Mouse (Mus musculus) stomach, embryonic 14.5 days (tissue): ENCODE measurements at regions not wholly inside any gene's neighbourhood (a gene's known extent, or its start where the extent isn't known, plus 50 kb on each side); places are given as distances from the start of the nearest gene placed in this dataset.

Source experiments
- ATAC-seq: fragments of 200-750 bp; cut with Nextera tagmentation; 2 replicates; pipeline ENCODE4 v1.8.0; 2017; ENCODE audit warnings: low read depth, moderate TSS enrichment; ENCODE audit not compliant: insufficient number of reproducible peaks, insufficient read depth, low FRiP score
- H3K27ac ChIP-seq: fragments of 300-500 bp; sonication (generic); 2 replicates; pipeline ENCODE4 v1.5.1; 2014; ENCODE audit warnings: mild to moderate bottlenecking, low read length, moderate library complexity, mixed read lengths
- H3K27me3 ChIP-seq: fragments of 300-500 bp; sonication (generic); 2 replicates; pipeline ENCODE4 v1.6.1; 2014; ENCODE audit warnings: low read length, control low read depth, mixed read lengths; ENCODE audit not compliant: control insufficient read depth, insufficient read depth
- H3K36me3 ChIP-seq: fragments of 300-500 bp; sonication (generic); 2 replicates; pipeline ENCODE4 v1.6.1; 2014; ENCODE audit warnings: mild to moderate bottlenecking, control low read depth, low read length, moderate library complexity, mixed read lengths; ENCODE audit not compliant: control insufficient read depth, insufficient read depth
- H3K4me1 ChIP-seq: fragments of 300-500 bp; sonication (generic); 2 replicates; pipeline ENCODE4 v1.6.1; 2014; ENCODE audit warnings: low read length, control low read depth, mixed read lengths; ENCODE audit not compliant: control insufficient read depth, insufficient read depth
- H3K4me2 ChIP-seq: fragments of 300-500 bp; sonication (generic); replicated peaks from 2 replicates; pipeline ENCODE4 v1.6.1; 2014; ENCODE audit warnings: low read depth, low read length, control low read depth
- H3K4me3 ChIP-seq: fragments of 300-500 bp; sonication (generic); 2 replicates; pipeline ENCODE4 v1.5.1; 2014; ENCODE audit warnings: low read depth, low read length, control low read depth
- H3K9ac ChIP-seq: fragments of 300-500 bp; sonication (generic); replicated peaks from 2 replicates; pipeline ENCODE4 v1.6.1; 2014; ENCODE audit warnings: low read depth, mild to moderate bottlenecking, control low read depth, low read length, moderate library complexity, mixed read lengths
- H3K9me3 ChIP-seq: fragments of 300-500 bp; sonication (generic); 2 replicates; pipeline ENCODE4 v1.6.1; 2016; ENCODE audit warnings: low read depth, low read length, control low read depth; ENCODE audit not compliant: control insufficient read depth
- WGBS: fragments of 180-500 bp; shearing (Covaris S2); extraction: QIAGEN DNeasy Blood & Tissue Kit; methylation state at CpG from one replicate; pipeline ENCODE4 v1.1.7; 2014; 5-methylcytosine and 5-hydroxymethylcytosine counted together

DNA sequence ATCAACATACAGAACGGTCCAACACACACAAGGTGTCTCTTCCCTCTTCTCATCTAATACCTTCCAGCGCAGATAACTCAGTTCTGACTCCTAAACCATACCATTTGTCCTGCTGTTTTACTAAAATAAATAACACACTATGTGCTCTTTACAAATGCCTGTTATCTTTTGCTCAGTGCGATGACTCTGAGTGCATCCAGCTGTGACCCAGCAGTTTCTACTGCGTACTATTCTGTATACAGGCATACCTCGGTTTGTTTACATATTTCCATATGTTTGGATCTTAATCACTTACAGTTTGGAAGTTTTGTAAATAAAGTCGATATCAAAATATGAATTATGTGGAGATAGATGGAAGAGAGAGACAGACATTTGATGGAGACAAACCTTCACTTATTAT, 583.0 kb upstream of the Pitx2 start:
- no peak overlapping the region for H3K27ac ChIP-seq
- H3K4me2 ChIP-seq = no peak overlapping the region
- no peaks in the 10 kb centered on the region for H3K36me3 ChIP-seq
- H3K9me3 ChIP-seq = no peaks in the 10 kb centered on the region
- no peak overlapping the region for H3K4me3 ChIP-seq
- H3K9ac ChIP-seq = no peak overlapping the region
- 57% methylated on average over 6 of the region's 6 CpGs for WGBS
- 0 out of 2 replicates have a peak, but pooled peaks cover 7% of the 10 kb centered on the region for H3K4me1 ChIP-seq
- H3K27me3 ChIP-seq = no peaks in the 10 kb centered on the region
- no peak for ATAC-seq

GRCm38 (mm10) chr3:128613657-128614056, 586.0 kb upstream of the Pitx2 start:
- Histone ChIP-seq H3K27ac (no peak overlapping the region), H3K9ac (no peak overlapping the region), H3K36me3 (no peaks in the 10 kb centered on the region), H3K9me3 (no peaks in the 10 kb centered on the region), H3K27me3 (no peaks in the 10 kb centered on the region), H3K4me3 (no peak overlapping the region), H3K4me1 (0 out of 2 replicates have a peak, but pooled peaks cover 7% of the 10 kb centered on the region), H3K4me2 (no peak overlapping the region)
- ATAC-seq = no peak
- WGBS = 61% methylated on average over 9 of the region's 9 CpGs

DNA sequence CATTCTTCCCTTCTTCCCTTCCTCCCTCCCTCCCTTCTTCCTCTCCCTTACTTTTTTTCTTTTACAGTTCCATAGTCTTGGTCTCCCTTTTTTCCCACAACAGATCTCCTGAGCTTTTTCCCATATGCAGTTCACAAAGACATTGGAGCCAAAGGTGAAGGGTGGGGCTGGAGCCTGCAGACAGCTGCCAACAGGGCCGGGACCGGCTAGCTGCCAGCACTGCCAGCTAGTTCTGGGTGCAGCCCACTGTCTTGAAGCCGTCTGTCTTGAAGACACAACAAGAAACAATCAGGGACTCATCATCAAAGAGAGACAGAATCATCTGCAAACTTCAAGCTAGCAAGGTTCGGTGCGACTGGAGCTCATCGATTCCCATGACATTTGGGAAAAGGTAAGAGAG, 588.9 kb upstream of the Pitx2 start:
- H3K27me3 ChIP-seq = no peaks in the 10 kb centered on the region
- ATAC-seq = no peak
- H3K9me3 ChIP-seq = no peaks in the 10 kb centered on the region
- H3K9ac ChIP-seq = no peak overlapping the region
- H3K4me2 ChIP-seq = no peak overlapping the region
- H3K27ac ChIP-seq = no peak overlapping the region
- WGBS = 80% methylated on average over 6 of the region's 6 CpGs
- no peaks in the 10 kb centered on the region for H3K36me3 ChIP-seq
- no peak overlapping the region for H3K4me3 ChIP-seq
- H3K4me1 ChIP-seq = 0 out of 2 replicates have a peak, but pooled peaks cover 7% of the 10 kb centered on the region

DNA sequence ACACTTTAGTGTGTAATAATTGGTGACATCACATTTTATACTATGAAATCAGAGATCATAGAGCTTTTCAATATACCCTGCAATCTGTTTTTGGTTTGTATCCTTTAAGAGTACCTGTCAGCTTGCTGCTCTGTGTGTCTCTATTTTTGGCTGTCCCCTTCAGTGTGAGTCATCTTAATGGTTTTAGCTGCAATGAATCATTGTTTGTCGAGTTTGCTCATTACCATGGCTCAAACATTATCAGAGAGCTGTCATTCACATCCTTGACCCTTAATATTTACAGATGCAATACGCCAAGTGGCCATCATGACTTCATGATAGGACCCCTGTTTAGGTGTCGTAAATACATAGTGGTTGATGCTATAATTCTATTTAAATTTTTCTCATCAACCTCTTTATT, 591.0 kb upstream of the Pitx2 start:
- H3K27ac ChIP-seq = no peak overlapping the region
- H3K9me3 ChIP-seq = no peaks in the 10 kb centered on the region
- no peaks in the 10 kb centered on the region for H3K36me3 ChIP-seq
- no peaks in the 10 kb centered on the region for H3K27me3 ChIP-seq
- H3K4me3 ChIP-seq = no peak overlapping the region
- H3K4me2 ChIP-seq = no peak overlapping the region
- no peak overlapping the region for H3K9ac ChIP-seq
- WGBS = 60% methylated on average over 3 of the region's 3 CpGs
- no peak for ATAC-seq
- 0 out of 2 replicates have a peak, but pooled peaks cover 7% of the 10 kb centered on the region for H3K4me1 ChIP-seq

DNA sequence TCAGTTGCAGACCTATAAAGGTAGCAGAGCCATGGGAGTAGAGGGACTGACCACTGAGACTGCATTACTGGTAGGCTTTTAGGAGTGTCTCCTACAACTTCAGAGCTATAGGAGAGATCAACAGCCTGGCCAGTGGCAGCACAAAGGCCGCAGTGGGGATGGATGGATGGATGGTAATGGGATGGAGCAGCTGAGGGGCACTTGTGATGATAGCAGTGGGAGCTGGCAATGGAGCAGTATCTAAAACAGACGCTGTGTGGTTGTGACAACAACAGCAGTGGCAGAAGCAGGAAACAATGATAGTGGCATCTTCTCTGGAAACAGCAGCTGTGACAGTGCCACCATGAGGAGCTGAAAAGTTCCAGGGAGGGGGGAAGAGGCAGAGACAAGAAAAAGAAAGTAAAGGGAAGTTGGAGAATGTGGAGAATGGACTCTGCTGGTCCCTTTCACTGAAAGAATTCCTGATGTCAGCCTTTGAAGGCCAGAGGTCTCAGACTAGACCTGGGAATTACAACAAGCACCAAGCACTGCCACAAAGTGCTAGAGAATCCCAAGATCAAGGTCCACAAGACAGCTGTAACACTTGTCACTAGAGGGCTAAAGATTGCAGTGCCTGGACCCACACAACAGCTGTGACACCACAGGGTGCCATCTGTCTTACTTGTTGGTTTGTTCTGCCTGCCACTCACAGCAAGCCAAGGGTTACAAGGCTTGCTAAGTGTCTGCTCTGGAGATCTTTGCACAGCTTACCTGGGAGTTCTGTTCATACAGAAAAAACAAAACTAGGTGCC, 624.1 kb upstream of the Pitx2 start:
- no peak overlapping the region for H3K27ac ChIP-seq
- H3K9ac ChIP-seq = no peak overlapping the region
- WGBS = 53% methylated on average over 2 of the region's 2 CpGs
- no peaks in the 10 kb centered on the region for H3K4me1 ChIP-seq
- H3K9me3 ChIP-seq = no peaks in the 10 kb centered on the region
- H3K4me2 ChIP-seq = no peak overlapping the region
- H3K27me3 ChIP-seq = no peaks in the 10 kb centered on the region
- no peak overlapping the region for H3K4me3 ChIP-seq
- no peak for ATAC-seq
- H3K36me3 ChIP-seq = no peaks in the 10 kb centered on the region

GRCm38 (mm10) chr3:128570551-128570950, 629.1 kb upstream of the Pitx2 start:
- Histone ChIP-seq H3K27ac (no peak overlapping the region), H3K36me3 (no peaks in the 10 kb centered on the region), H3K9me3 (no peaks in the 10 kb centered on the region), H3K27me3 (no peaks in the 10 kb centered on the region), H3K9ac (no peak overlapping the region), H3K4me1 (no peaks in the 10 kb centered on the region), H3K4me2 (no peak overlapping the region), H3K4me3 (no peak overlapping the region)
- WGBS = 85% methylated on average over 3 of the region's 3 CpGs
- ATAC-seq = no peak

- Histone ChIP-seq H3K9me3 (no peaks in the 10 kb centered on the region), H3K4me1 (no peaks in the 10 kb centered on the region), H3K36me3 (no peaks in the 10 kb centered on the region), H3K4me3 (no peak overlapping the region), H3K4me2 (no peak overlapping the region), H3K9ac (no peak overlapping the region), H3K27me3 (no peaks in the 10 kb centered on the region), H3K27ac (no peak overlapping the region)
- no peak for ATAC-seq
- WGBS = 49% methylated on average over 8 of the region's 8 CpGs
Measured at GRCm38 (mm10) chr3:128565386-128565785, 634.3 kb upstream of the Pitx2 start.

DNA sequence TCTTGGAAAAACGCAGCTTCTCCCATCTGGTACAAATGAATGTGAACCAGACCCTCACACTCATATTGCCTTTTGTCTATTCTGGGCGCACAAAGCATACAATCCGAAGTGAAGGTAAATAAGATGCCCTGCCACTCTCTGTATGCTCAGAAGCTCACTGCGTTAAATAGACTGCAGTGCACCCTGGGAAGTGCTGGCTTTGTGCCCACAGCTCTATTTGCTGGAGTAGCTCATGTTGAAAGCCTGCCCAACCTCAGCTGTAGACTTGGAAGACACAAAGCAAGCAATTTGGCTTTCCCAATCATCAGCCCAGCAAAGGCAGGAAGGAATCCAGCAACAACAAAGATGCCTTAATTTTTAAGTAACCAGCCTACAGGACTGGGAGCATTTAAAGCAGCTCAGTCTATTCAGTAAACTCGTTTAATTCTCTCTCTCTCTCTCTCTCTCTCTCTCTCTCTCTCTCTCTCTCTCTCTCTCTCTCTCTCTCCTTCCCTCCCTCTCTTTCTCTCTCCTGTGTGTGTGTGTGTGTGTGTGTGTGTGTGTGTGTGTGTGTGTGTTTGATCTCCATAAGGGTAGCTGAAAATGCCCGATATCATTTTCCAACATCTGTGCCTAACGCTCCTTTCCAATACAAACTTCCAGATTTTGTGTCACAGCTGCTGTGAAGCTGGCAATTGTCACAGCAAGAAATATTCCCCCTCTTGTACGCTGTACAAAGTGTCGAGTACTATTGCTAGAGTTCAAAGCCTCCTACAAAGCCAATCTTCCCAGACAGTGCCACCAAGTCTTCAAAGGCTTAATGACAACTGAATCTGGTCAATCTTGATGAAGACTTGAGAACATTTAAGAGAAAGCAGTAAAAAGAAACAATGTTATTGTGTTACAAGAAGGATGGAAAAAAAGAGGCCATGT, 650.5 kb upstream of the Fam241a start:
- ATAC-seq = peak; percentile 74; the same call in 1 of the 2 replicates
- Histone ChIP-seq H3K4me3 (no peak overlapping the region), H3K9ac (no peak overlapping the region), H3K4me1 (0 out of 2 replicates have a peak, but pooled peaks cover 5% of the 10 kb centered on the region), H3K4me2 (no peak overlapping the region), H3K27me3 (no peaks in the 10 kb centered on the region), H3K9me3 (no peaks in the 10 kb centered on the region), H3K27ac (no peak overlapping the region), H3K36me3 (no peaks in the 10 kb centered on the region)
- 48% methylated on average over 9 of the region's 9 CpGs for WGBS
